Mouse (Mus musculus): ENCODE results near the gene Unk. TPM values are rescaled to one million over a fixed set of nuclear protein-coding genes. Genes with fewer than 3 reads are reported as not detected.

Unk gene
- total and polyA plus RNA-seq, 3 experiments = 21.7 to 42.3 TPM; not detected in 1

GRCm38 (mm10) chr11:116110540-116110939 lies 80.4 kb downstream of the Unk start:
- TF ChIP-seq CHD1 (IDR thresholded peaks at IDR 0.05; ENCODE audit: low read depth, low read length) (no peak), ETS1 (IDR thresholded peaks at IDR 0.05; ENCODE audit: low read depth, low read length) (no peak), GABPA (IDR thresholded peaks at IDR 0.05; ENCODE audit: low read depth, low read length) (no peak), MAFK (IDR thresholded peaks at IDR 0.05; ENCODE audit: borderline replicate concordance, low read depth, low read length) (no peak), EP300 (IDR thresholded peaks at IDR 0.05; ENCODE audit: low read depth in 1 of 2, low read length in 2 of 2) (no peak), ZKSCAN1 (IDR thresholded peaks at IDR 0.05; ENCODE audit: low read depth, low read length) (no peak), TBP (IDR thresholded peaks at IDR 0.05; ENCODE audit: low read depth, low read length) (no peak), ZMIZ1 (IDR thresholded peaks at IDR 0.05; ENCODE audit: low read depth, low read length) (no peak), NELFE (IDR thresholded peaks at IDR 0.05; ENCODE audit: low read depth, low read length) (no peak), NRF1 (IDR thresholded peaks at IDR 0.05; ENCODE audit: insufficient read depth, low read depth, low read length, poor library complexity, severe bottlenecking) (no peak), ELF1 (IDR thresholded peaks at IDR 0.05; ENCODE audit: low read depth, low read length) (no peak), GATA1 (IDR thresholded peaks at IDR 0.05; ENCODE audit: low read depth, low read length) (no peak), UBTF (IDR thresholded peaks at IDR 0.05; ENCODE audit: borderline replicate concordance, insufficient read depth, low read depth, low read length) (no peak), CHD2 (IDR thresholded peaks at IDR 0.05; ENCODE audit: low read length) (no peak), BHLHE40 (IDR thresholded peaks at IDR 0.05; ENCODE audit: borderline replicate concordance, low read depth, low read length) (no peak), JUND (IDR thresholded peaks at IDR 0.05; ENCODE audit: low read depth, low read length) (no peak), ZNF384 (IDR thresholded peaks at IDR 0.05; ENCODE audit: low read depth, low read length) (no peak), SMC3 (IDR thresholded peaks at IDR 0.05; ENCODE audit: low read depth, low read length) (no peak), TCF12 (IDR thresholded peaks at IDR 0.05; ENCODE audit: low read depth, low read length) (no peak)
- Histone ChIP-seq H3K27me3 (ENCODE audit: control insufficient read depth in 1 of 2, insufficient read depth in 2 of 2, low read length in 2 of 2) (no peaks in the 10 kb centered on the region), H3K9me3 (replicated peaks; ENCODE audit: insufficient read depth, low read length) (no peaks in the 10 kb centered on the region), H3K4me1 (ENCODE audit: control insufficient read depth in 1 of 2, insufficient read depth in 2 of 2, low read length in 2 of 2) (no peaks in the 10 kb centered on the region), H3K9ac (ENCODE audit: control insufficient read depth, low read depth, low read length, poor library complexity, severe bottlenecking) (no peak overlapping the region), H3K27ac (ENCODE audit: control insufficient read depth, low read depth, low read length) (no peak overlapping the region), H3K36me3 (ENCODE audit: control insufficient read depth in 1 of 2, insufficient read depth in 2 of 2, low read length in 2 of 2) (no peaks in the 10 kb centered on the region), H3K4me3 (ENCODE audit: control insufficient read depth in 1 of 2, insufficient read depth in 1 of 2, low read depth in 2 of 2, low read length in 2 of 2) (no peak overlapping the region), H3K79me2 (ENCODE audit: control insufficient read depth, insufficient read depth, low read length, poor library complexity) (no peaks in the 10 kb centered on the region)
- no peak for DNase-seq (ENCODE audit: low read depth, low spot score)

Other genes with a start within 250 kb of the Unk start
- gene Caskin2, start 216.7 kb upstream of the Unk start, total RNA-seq (2012; rRNA removed) = 6.5 and 6.8 TPM in 2 replicates
- 10 to 100 TPM in 1 of 2 experiments, not detected in 1; 10.9 TPM for gene Caskin2, start 216.7 kb upstream of the Unk start, polyA plus RNA-seq (2012; ENCODE audit: insufficient read depth in 1 of 2, insufficient read length in 2 of 2, low read depth in 1 of 2, low replicate concordance in 2 of 2, missing spikeins in 1 of 2)
- 55.5 and 72.0 TPM in 2 replicates for gene Tsen54, start 215.6 kb upstream of the Unk start, total RNA-seq (2012; rRNA removed)
- gene Tsen54, start 215.6 kb upstream of the Unk start, polyA plus RNA-seq (2012; ENCODE audit: insufficient read depth in 1 of 2, insufficient read length in 2 of 2, low read depth in 1 of 2, low replicate concordance in 2 of 2, missing spikeins in 1 of 2) = 10 to 100 TPM in 1 of 2 experiments, not detected in 1; 55.8 TPM
- 13.7 and 15.9 TPM in 2 replicates for gene Llgl2, start 206.3 kb upstream of the Unk start, total RNA-seq (2012; rRNA removed)
- gene Llgl2, start 206.3 kb upstream of the Unk start, polyA plus RNA-seq (2012; ENCODE audit: insufficient read depth in 1 of 2, insufficient read length in 2 of 2, low read depth in 1 of 2, low replicate concordance in 2 of 2, missing spikeins in 1 of 2) = 10 to 100 TPM in 1 of 2 experiments, not detected in 1; 22.6 TPM
- gene Myo15b, start 171.9 kb upstream of the Unk start, total RNA-seq (2012; rRNA removed) = 1.3 and 1.5 TPM in 2 replicates
- 1 to 10 TPM in 1 of 2 experiments, not detected in 1; 3.2 TPM for gene Myo15b, start 171.9 kb upstream of the Unk start, polyA plus RNA-seq (2012; ENCODE audit: insufficient read depth in 1 of 2, insufficient read length in 2 of 2, low read depth in 1 of 2, low replicate concordance in 2 of 2, missing spikeins in 1 of 2)
- gene Smim5, start 130.4 kb upstream of the Unk start, total RNA-seq (2012; rRNA removed) = 24.9 and 41.0 TPM in 2 replicates
- 10 to 100 TPM in 1 of 2 experiments, not detected in 1; 24.8 TPM for gene Smim5, start 130.4 kb upstream of the Unk start, polyA plus RNA-seq (2012; ENCODE audit: insufficient read depth in 1 of 2, insufficient read length in 2 of 2, low read depth in 1 of 2, low replicate concordance in 2 of 2, missing spikeins in 1 of 2)
- 1.2 and 1.3 TPM in 2 replicates for gene Smim6, start 118.3 kb upstream of the Unk start, total RNA-seq (2012; rRNA removed)
- gene Smim6, start 118.3 kb upstream of the Unk start, polyA plus RNA-seq (2012; ENCODE audit: insufficient read depth in 1 of 2, insufficient read length in 2 of 2, low read depth in 1 of 2, low replicate concordance in 2 of 2, missing spikeins in 1 of 2) = 1 to 10 TPM in 1 of 2 experiments, not detected in 1; 3.8 TPM
- 51.6 and 69.2 TPM in 2 replicates for gene Sap30bp, start 97.0 kb upstream of the Unk start, total RNA-seq (2012; rRNA removed)
- 10 to 100 TPM in 1 of 2 experiments, not detected in 1; 49.1 TPM for gene Sap30bp, start 97.0 kb upstream of the Unk start, polyA plus RNA-seq (2012; ENCODE audit: insufficient read depth in 1 of 2, insufficient read length in 2 of 2, low read depth in 1 of 2, low replicate concordance in 2 of 2, missing spikeins in 1 of 2)
- 16.7 and 20.3 TPM in 2 replicates for gene Recql5, start 96.8 kb upstream of the Unk start, total RNA-seq (2012; rRNA removed)
- gene Recql5, start 96.8 kb upstream of the Unk start, polyA plus RNA-seq (2012; ENCODE audit: insufficient read depth in 1 of 2, insufficient read length in 2 of 2, low read depth in 1 of 2, low replicate concordance in 2 of 2, missing spikeins in 1 of 2) = 10 to 100 TPM in 1 of 2 experiments, not detected in 1; 21.5 TPM
- gene Itgb4, start 55.6 kb upstream of the Unk start, total RNA-seq (2012; rRNA removed) = 0.39 and 0.69 TPM in 2 replicates
- under 1 TPM in 1 of 2 experiments, not detected in 1; 0.85 TPM for gene Itgb4, start 55.6 kb upstream of the Unk start, polyA plus RNA-seq (2012; ENCODE audit: insufficient read depth in 1 of 2, insufficient read length in 2 of 2, low read depth in 1 of 2, low replicate concordance in 2 of 2, missing spikeins in 1 of 2)
- gene Galk1, start 17.6 kb upstream of the Unk start, total RNA-seq (2012; rRNA removed) = 253 and 322 TPM in 2 replicates
- gene Galk1, start 17.6 kb upstream of the Unk start, polyA plus RNA-seq (2012; ENCODE audit: insufficient read depth in 1 of 2, insufficient read length in 2 of 2, low read depth in 1 of 2, low replicate concordance in 2 of 2, missing spikeins in 1 of 2) = 100 to 1,000 TPM in 1 of 2 experiments, not detected in 1; 326 TPM
- gene H3f3b, start 2.4 kb upstream of the Unk start, total RNA-seq (2012; rRNA removed) = 451 and 498 TPM in 2 replicates
- 100 to 1,000 TPM in 1 of 2 experiments, 10 to 100 TPM in 1; 96.6 to 767 TPM for gene H3f3b, start 2.4 kb upstream of the Unk start, polyA plus RNA-seq (2012; ENCODE audit: insufficient read depth in 1 of 2, insufficient read length in 2 of 2, low read depth in 1 of 2, low replicate concordance in 2 of 2, missing spikeins in 1 of 2)
- 146 and 176 TPM in 2 replicates for gene Unc13d, start 47.6 kb downstream of the Unk start, total RNA-seq (2012; rRNA removed)
- gene Unc13d, start 47.6 kb downstream of the Unk start, polyA plus RNA-seq (2012; ENCODE audit: insufficient read depth in 1 of 2, insufficient read length in 2 of 2, low read depth in 1 of 2, low replicate concordance in 2 of 2, missing spikeins in 1 of 2) = 100 to 1,000 TPM in 1 of 2 experiments, not detected in 1; 115 TPM
- gene Wbp2, start 56.7 kb downstream of the Unk start, total RNA-seq (2012; rRNA removed) = 16.5 and 19.4 TPM in 2 replicates
- 10 to 100 TPM in 1 of 2 experiments, not detected in 1; 75.8 TPM for gene Wbp2, start 56.7 kb downstream of the Unk start, polyA plus RNA-seq (2012; ENCODE audit: insufficient read depth in 1 of 2, insufficient read length in 2 of 2, low read depth in 1 of 2, low replicate concordance in 2 of 2, missing spikeins in 1 of 2)
- gene Trim47, start 96.9 kb downstream of the Unk start, total RNA-seq (2012; rRNA removed) = 3.6 and 6.7 TPM in 2 replicates
- gene Trim47, start 96.9 kb downstream of the Unk start, polyA plus RNA-seq (2012; ENCODE audit: insufficient read depth in 1 of 2, insufficient read length in 2 of 2, low read depth in 1 of 2, low replicate concordance in 2 of 2, missing spikeins in 1 of 2) = 1 to 10 TPM in 1 of 2 experiments, not detected in 1; 5.6 TPM
- 8.2 and 8.8 TPM in 2 replicates for gene Trim65, start 100.8 kb downstream of the Unk start, total RNA-seq (2012; rRNA removed)
- gene Trim65, start 100.8 kb downstream of the Unk start, polyA plus RNA-seq (2012; ENCODE audit: insufficient read depth in 1 of 2, insufficient read length in 2 of 2, low read depth in 1 of 2, low replicate concordance in 2 of 2, missing spikeins in 1 of 2) = 10 to 100 TPM in 1 of 2 experiments, not detected in 1; 10.7 TPM
- 105 and 113 TPM in 2 replicates for gene Mrpl38, start 108.5 kb downstream of the Unk start, total RNA-seq (2012; rRNA removed)
- 100 to 1,000 TPM in 1 of 2 experiments, not detected in 1; 157 TPM for gene Mrpl38, start 108.5 kb downstream of the Unk start, polyA plus RNA-seq (2012; ENCODE audit: insufficient read depth in 1 of 2, insufficient read length in 2 of 2, low read depth in 1 of 2, low replicate concordance in 2 of 2, missing spikeins in 1 of 2)
- 29.0 and 32.5 TPM in 2 replicates for gene Fbf1, start 137.8 kb downstream of the Unk start, total RNA-seq (2012; rRNA removed)
- 10 to 100 TPM in 1 of 2 experiments, not detected in 1; 29.2 TPM for gene Fbf1, start 137.8 kb downstream of the Unk start, polyA plus RNA-seq (2012; ENCODE audit: insufficient read depth in 1 of 2, insufficient read length in 2 of 2, low read depth in 1 of 2, low replicate concordance in 2 of 2, missing spikeins in 1 of 2)
- gene Ten1, start 168.5 kb downstream of the Unk start, total RNA-seq (2012; rRNA removed) = 57.9 and 60.8 TPM in 2 replicates
- gene Ten1, start 168.5 kb downstream of the Unk start, polyA plus RNA-seq (2012; ENCODE audit: insufficient read depth in 1 of 2, insufficient read length in 2 of 2, low read depth in 1 of 2, low replicate concordance in 2 of 2, missing spikeins in 1 of 2) = 10 to 100 TPM in 1 of 2 experiments, not detected in 1; 66.9 TPM
- 16.4 and 16.8 TPM in 2 replicates for gene Acox1, start 168.7 kb downstream of the Unk start, total RNA-seq (2012; rRNA removed)
- gene Acox1, start 168.7 kb downstream of the Unk start, polyA plus RNA-seq (2012; ENCODE audit: insufficient read depth in 1 of 2, insufficient read length in 2 of 2, low read depth in 1 of 2, low replicate concordance in 2 of 2, missing spikeins in 1 of 2) = 10 to 100 TPM in 1 of 2 experiments, not detected in 1; 16.1 TPM
- gene Evpl, start 207.8 kb downstream of the Unk start, total RNA-seq (2012; rRNA removed) = 0.26 and 0.39 TPM in 2 replicates
- under 1 TPM in 1 of 2 experiments, not detected in 1; 0.78 TPM for gene Evpl, start 207.8 kb downstream of the Unk start, polyA plus RNA-seq (2012; ENCODE audit: insufficient read depth in 1 of 2, insufficient read length in 2 of 2, low read depth in 1 of 2, low replicate concordance in 2 of 2, missing spikeins in 1 of 2)
- gene Srp68, start 243.9 kb downstream of the Unk start, total RNA-seq (2012; rRNA removed) = 163 and 180 TPM in 2 replicates
- gene Srp68, start 243.9 kb downstream of the Unk start, polyA plus RNA-seq (2012; ENCODE audit: insufficient read depth in 1 of 2, insufficient read length in 2 of 2, low read depth in 1 of 2, low replicate concordance in 2 of 2, missing spikeins in 1 of 2) = 100 to 1,000 TPM; 146 to 228 TPM

All from MEL (cell line).